Mouse (Mus musculus): Measurements from ENCODE around the gene Xntrpc. TPM values are rescaled to one million over a fixed set of nuclear protein-coding genes. Genes with fewer than 3 reads are reported as not detected.
"Not testable (repeated sequence)": the region's sequence is repeated elsewhere in the genome, so short reads cannot be mapped to it uniquely, and the experiment has no call there.

Xntrpc gene
- polyA plus RNA-seq, 1 experiment from 2014 or later = 0.71 TPM

GRCm38 (mm10) chr7:102025187-102026119 is 40.1 kb upstream of the Xntrpc start:
- Histone ChIP-seq H3K9ac (ENCODE audit: low read depth, low read length) (no peak overlapping the region), H3K9me3 (ENCODE audit: control insufficient read depth, low read length) (no peaks in the 10 kb centered on the region), H3K4me3 (ENCODE audit: low read depth, low read length) (no peak overlapping the region), H3K4me1 (replicated peaks; ENCODE audit: control insufficient read depth, insufficient read depth, low read length) (0 out of 2 replicates have a peak, but pooled peaks cover 2% of the 10 kb centered on the region), H3K36me3 (ENCODE audit: control insufficient read depth, insufficient read depth, low read length) (peaks cover 21% of the 10 kb centered on the region), H3K4me2 (no peak overlapping the region), H3K27me3 (replicated peaks; ENCODE audit: control insufficient read depth, insufficient read depth, low read length) (no peaks in the 10 kb centered on the region), H3K27ac (ENCODE audit: low read depth, low read length) (no peak overlapping the region)
- WGBS = 92% methylated on average over 2 of the region's 2 CpGs
- ATAC-seq (replicated peaks; ENCODE audit: low FRiP score) (peak; percentile 60; the same call in 1 of the 2 replicates), DNase-seq (ENCODE audit: low spot score) (peak; percentile 21)

GRCm38 (mm10) chr7:102034904-102035303 is 30.6 kb upstream of the Xntrpc start:
- Histone ChIP-seq H3K27me3 (replicated peaks; ENCODE audit: control insufficient read depth, insufficient read depth, low read length) (no peaks in the 10 kb centered on the region), H3K9me3 (ENCODE audit: control insufficient read depth, low read length) (no peaks in the 10 kb centered on the region), H3K27ac (ENCODE audit: low read depth, low read length) (no peak overlapping the region), H3K4me1 (replicated peaks; ENCODE audit: control insufficient read depth, insufficient read depth, low read length) (no peaks in the 10 kb centered on the region), H3K4me3 (ENCODE audit: low read depth, low read length) (no peak overlapping the region), H3K4me2 (no peak overlapping the region), H3K9ac (ENCODE audit: low read depth, low read length) (no peak overlapping the region), H3K36me3 (ENCODE audit: control insufficient read depth, insufficient read depth, low read length) (peaks cover 27% of the 10 kb centered on the region)
- no peak for DNase-seq (ENCODE audit: low spot score)
- WGBS = 83% methylated on average over 1 of the region's 1 CpGs
- ATAC-seq (replicated peaks; ENCODE audit: low FRiP score) = no peak

- no peak for ATAC-seq (replicated peaks; ENCODE audit: low FRiP score)
- WGBS = 95% methylated on average over 2 of the region's 2 CpGs
- no peak for DNase-seq (ENCODE audit: low spot score)
- H3K9ac ChIP-seq (ENCODE audit: low read depth, low read length) = no peak overlapping the region
- no peak overlapping the region for H3K27ac ChIP-seq (ENCODE audit: low read depth, low read length)
- H3K27me3 ChIP-seq (replicated peaks; ENCODE audit: control insufficient read depth, insufficient read depth, low read length) = no peaks in the 10 kb centered on the region
- no peaks in the 10 kb centered on the region for H3K4me1 ChIP-seq (replicated peaks; ENCODE audit: control insufficient read depth, insufficient read depth, low read length)
- no peak overlapping the region for H3K4me3 ChIP-seq (ENCODE audit: low read depth, low read length)
- H3K36me3 ChIP-seq (ENCODE audit: control insufficient read depth, insufficient read depth, low read length) = peaks cover 26% of the 10 kb centered on the region
- H3K4me2 ChIP-seq = no peak overlapping the region
- H3K9me3 ChIP-seq (ENCODE audit: control insufficient read depth, low read length) = no peaks in the 10 kb centered on the region
Measured at GRCm38 (mm10) chr7:102035534-102035933, 30.0 kb upstream of the Xntrpc start.

- H3K27me3 ChIP-seq (replicated peaks; ENCODE audit: control insufficient read depth, insufficient read depth, low read length) = no peaks in the 10 kb centered on the region
- no peak overlapping the region for H3K4me2 ChIP-seq
- no peak overlapping the region for H3K27ac ChIP-seq (ENCODE audit: low read depth, low read length)
- no peak for ATAC-seq (replicated peaks; ENCODE audit: low FRiP score)
- DNase-seq (ENCODE audit: low spot score) = no peak
- H3K4me1 ChIP-seq (replicated peaks; ENCODE audit: control insufficient read depth, insufficient read depth, low read length) = no peaks in the 10 kb centered on the region
- H3K36me3 ChIP-seq (ENCODE audit: control insufficient read depth, insufficient read depth, low read length) = peaks cover 23% of the 10 kb centered on the region
- H3K9me3 ChIP-seq (ENCODE audit: control insufficient read depth, low read length) = no peaks in the 10 kb centered on the region
- no peak overlapping the region for H3K9ac ChIP-seq (ENCODE audit: low read depth, low read length)
- 96% methylated on average over 3 of the region's 3 CpGs for WGBS
- no peak overlapping the region for H3K4me3 ChIP-seq (ENCODE audit: low read depth, low read length)
Measured at GRCm38 (mm10) chr7:102037318-102037717, 28.2 kb upstream of the Xntrpc start.

GRCm38 (mm10) chr7:102042314-102042713 is 23.2 kb upstream of the Xntrpc start:
- Histone ChIP-seq H3K36me3 (ENCODE audit: control insufficient read depth, insufficient read depth, low read length) (peaks cover 13% of the 10 kb centered on the region), H3K4me2 (no peak overlapping the region), H3K27me3 (replicated peaks; ENCODE audit: control insufficient read depth, insufficient read depth, low read length) (no peaks in the 10 kb centered on the region), H3K4me3 (ENCODE audit: low read depth, low read length) (no peak overlapping the region), H3K9me3 (ENCODE audit: control insufficient read depth, low read length) (no peaks in the 10 kb centered on the region), H3K27ac (ENCODE audit: low read depth, low read length) (no peak overlapping the region), H3K4me1 (replicated peaks; ENCODE audit: control insufficient read depth, insufficient read depth, low read length) (no peaks in the 10 kb centered on the region), H3K9ac (ENCODE audit: low read depth, low read length) (no peak overlapping the region)
- DNase-seq (ENCODE audit: low spot score) = no peak
- no peak for ATAC-seq (replicated peaks; ENCODE audit: low FRiP score)
- 71% methylated on average over 2 of the region's 2 CpGs for WGBS

- not testable (repeated sequence) for H3K27me3 ChIP-seq (replicated peaks; ENCODE audit: control insufficient read depth, insufficient read depth, low read length); H3K9ac ChIP-seq (ENCODE audit: low read depth, low read length); H3K4me2 ChIP-seq; ATAC-seq (replicated peaks; ENCODE audit: low FRiP score); DNase-seq (ENCODE audit: low spot score); H3K36me3 ChIP-seq (ENCODE audit: control insufficient read depth, insufficient read depth, low read length); H3K9me3 ChIP-seq (ENCODE audit: control insufficient read depth, low read length); H3K4me3 ChIP-seq (ENCODE audit: low read depth, low read length); H3K27ac ChIP-seq (ENCODE audit: low read depth, low read length); H3K4me1 ChIP-seq (replicated peaks; ENCODE audit: control insufficient read depth, insufficient read depth, low read length)
Measured at GRCm38 (mm10) chr7:102048524-102048923, 17.0 kb upstream of the Xntrpc start.

- ATAC-seq (replicated peaks; ENCODE audit: low FRiP score) = no peak
- no peak overlapping the region for H3K27ac ChIP-seq (ENCODE audit: low read depth, low read length)
- 65% methylated on average over 3 of the region's 3 CpGs for WGBS
- H3K9me3 ChIP-seq (ENCODE audit: control insufficient read depth, low read length) = no peaks in the 10 kb centered on the region
- H3K36me3 ChIP-seq (ENCODE audit: control insufficient read depth, insufficient read depth, low read length) = peaks cover 6% of the 10 kb centered on the region; the same call in 1 of the 2 replicates
- H3K9ac ChIP-seq (ENCODE audit: low read depth, low read length) = no peak overlapping the region
- no peaks in the 10 kb centered on the region for H3K27me3 ChIP-seq (replicated peaks; ENCODE audit: control insufficient read depth, insufficient read depth, low read length)
- H3K4me3 ChIP-seq (ENCODE audit: low read depth, low read length) = no peak overlapping the region
- H3K4me1 ChIP-seq (replicated peaks; ENCODE audit: control insufficient read depth, insufficient read depth, low read length) = peaks cover 15% of the 10 kb centered on the region
- no peak overlapping the region for H3K4me2 ChIP-seq
- no peak for DNase-seq (ENCODE audit: low spot score)
Measured at GRCm38 (mm10) chr7:102061353-102061752, 4.2 kb upstream of the Xntrpc start.

- ATAC-seq (replicated peaks; ENCODE audit: low FRiP score) (no peak), DNase-seq (ENCODE audit: low spot score) (no peak)
- Histone ChIP-seq H3K36me3 (ENCODE audit: control insufficient read depth, insufficient read depth, low read length) (peaks cover 6% of the 10 kb centered on the region; the same call in 1 of the 2 replicates), H3K9ac (ENCODE audit: low read depth, low read length) (no peak overlapping the region), H3K4me3 (ENCODE audit: low read depth, low read length) (no peak overlapping the region), H3K4me1 (replicated peaks; ENCODE audit: control insufficient read depth, insufficient read depth, low read length) (peaks cover 15% of the 10 kb centered on the region), H3K27me3 (replicated peaks; ENCODE audit: control insufficient read depth, insufficient read depth, low read length) (no peaks in the 10 kb centered on the region), H3K9me3 (ENCODE audit: control insufficient read depth, low read length) (no peaks in the 10 kb centered on the region), H3K27ac (ENCODE audit: low read depth, low read length) (no peak overlapping the region), H3K4me2 (no peak overlapping the region)
- 67% methylated on average over 1 of the region's 1 CpGs for WGBS
Measured at GRCm38 (mm10) chr7:102062203-102062602, 3.3 kb upstream of the Xntrpc start.

GRCm38 (mm10) chr7:102063891-102064290 is 1.6 kb upstream of the Xntrpc start:
- H3K36me3 ChIP-seq (ENCODE audit: control insufficient read depth, insufficient read depth, low read length) = peaks cover 5% of the 10 kb centered on the region; the same call in 1 of the 2 replicates
- DNase-seq (ENCODE audit: low spot score) (no peak), ATAC-seq (replicated peaks; ENCODE audit: low FRiP score) (no peak)
- no peak overlapping the region for H3K27ac ChIP-seq (ENCODE audit: low read depth, low read length)
- peak overlapping the region; percentile 78 for H3K4me2 ChIP-seq
- peak overlapping the region; percentile 30; the same call in 1 of the 2 replicates for H3K9ac ChIP-seq (ENCODE audit: low read depth, low read length)
- H3K27me3 ChIP-seq (replicated peaks; ENCODE audit: control insufficient read depth, insufficient read depth, low read length) = no peaks in the 10 kb centered on the region
- peaks cover 15% of the 10 kb centered on the region for H3K4me1 ChIP-seq (replicated peaks; ENCODE audit: control insufficient read depth, insufficient read depth, low read length)
- H3K4me3 ChIP-seq (ENCODE audit: low read depth, low read length) = peak overlapping the region; percentile 70
- WGBS = 50% methylated on average over 9 of the region's 9 CpGs
- no peaks in the 10 kb centered on the region for H3K9me3 ChIP-seq (ENCODE audit: control insufficient read depth, low read length)

Data from liver, embryonic 11.5 days (tissue).